Mouse (Mus musculus): Measurements from ENCODE around the gene 6430571L13Rik.
"Not testable (repeated sequence)": the region's sequence is repeated elsewhere in the genome, so short reads cannot be mapped to it uniquely, and the experiment has no call there.

The 6430571L13Rik gene

DNA sequence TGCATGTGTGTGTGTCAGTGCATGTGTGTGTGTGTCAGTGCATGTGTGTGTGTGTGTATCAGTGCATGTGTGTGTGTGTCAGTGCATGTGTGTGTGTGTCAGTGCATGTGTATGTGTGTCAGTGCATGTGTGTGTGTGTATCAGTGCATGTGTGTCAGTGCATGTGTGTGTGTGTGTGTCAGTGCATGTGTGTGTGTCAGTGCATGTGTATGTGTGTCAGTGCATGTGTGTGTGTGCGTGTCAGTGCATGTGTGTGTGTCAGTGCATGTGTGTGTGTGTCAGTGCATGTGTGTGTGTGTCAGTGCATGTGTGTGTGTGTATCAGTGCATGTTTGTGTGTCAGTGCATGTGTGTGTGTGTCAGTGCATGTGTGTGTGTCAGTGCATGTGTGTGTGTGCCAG is 33.7 kb upstream of the 6430571L13Rik start:
- not testable (repeated sequence) for DNase-seq (ENCODE audit: low read depth in 2 of 2, low spot score in 2 of 2)

DNA sequence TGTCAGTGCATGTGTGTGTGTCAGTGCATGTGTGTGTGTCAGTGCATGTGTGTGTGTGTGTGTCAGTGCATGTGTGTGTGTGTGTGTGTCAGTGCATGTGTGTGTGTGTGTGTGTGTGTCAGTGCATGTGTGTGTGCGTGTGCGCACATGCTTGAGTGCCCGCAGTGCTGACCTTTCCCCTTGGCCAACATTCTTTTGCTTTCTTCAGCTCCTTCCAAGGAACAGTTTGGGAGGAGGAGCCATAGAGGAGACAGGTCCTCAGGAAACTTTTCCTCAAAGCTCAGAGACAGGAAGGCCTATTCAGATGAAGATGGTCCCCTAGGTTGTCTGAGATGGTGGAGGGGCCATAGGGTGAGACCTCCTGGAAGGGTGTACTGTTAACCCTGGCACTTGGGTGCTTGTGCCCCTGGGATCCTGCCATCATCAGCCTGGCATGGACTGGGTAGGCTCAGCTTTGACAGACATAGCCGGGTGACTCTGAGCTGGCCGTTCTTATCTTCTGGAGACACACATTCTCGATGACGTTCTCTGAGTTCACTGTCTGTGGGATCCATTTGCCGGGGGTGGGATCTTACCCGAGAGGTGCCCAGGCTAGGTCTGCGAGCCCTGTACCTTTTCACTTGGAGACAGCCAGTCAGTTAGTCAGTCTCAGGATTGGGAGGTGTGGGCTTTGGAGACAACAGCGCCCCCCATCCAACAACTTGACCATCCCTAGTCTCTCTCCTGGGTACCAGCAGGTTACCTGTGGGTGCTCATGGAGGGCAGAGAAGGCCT is 33.1 kb upstream of the 6430571L13Rik start:
- DNase-seq (ENCODE audit: low read depth in 2 of 2, low spot score in 2 of 2) = no peak

DNA sequence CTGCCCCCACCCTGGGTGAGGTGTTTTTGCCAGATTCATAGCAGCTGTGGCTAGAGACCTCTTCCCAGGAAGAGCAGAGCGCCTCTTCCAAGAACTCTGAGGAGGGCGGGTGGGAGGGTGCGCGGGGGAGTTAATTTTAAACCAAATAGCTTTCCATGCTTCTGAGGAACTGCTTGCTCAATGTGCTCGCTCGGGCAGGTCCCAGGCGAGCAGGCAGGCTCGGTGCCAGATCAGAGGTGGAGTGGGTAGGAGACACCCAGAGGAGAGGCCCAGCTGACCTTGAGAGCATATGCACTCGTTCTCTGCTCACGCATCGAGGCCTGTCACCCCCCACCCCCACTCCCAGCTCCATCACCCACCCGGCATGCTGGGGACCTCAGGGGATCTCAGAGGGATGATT is 32.5 kb upstream of the 6430571L13Rik start:
- DNase-seq (ENCODE audit: low read depth in 2 of 2, low spot score in 2 of 2) = no peak

DNA sequence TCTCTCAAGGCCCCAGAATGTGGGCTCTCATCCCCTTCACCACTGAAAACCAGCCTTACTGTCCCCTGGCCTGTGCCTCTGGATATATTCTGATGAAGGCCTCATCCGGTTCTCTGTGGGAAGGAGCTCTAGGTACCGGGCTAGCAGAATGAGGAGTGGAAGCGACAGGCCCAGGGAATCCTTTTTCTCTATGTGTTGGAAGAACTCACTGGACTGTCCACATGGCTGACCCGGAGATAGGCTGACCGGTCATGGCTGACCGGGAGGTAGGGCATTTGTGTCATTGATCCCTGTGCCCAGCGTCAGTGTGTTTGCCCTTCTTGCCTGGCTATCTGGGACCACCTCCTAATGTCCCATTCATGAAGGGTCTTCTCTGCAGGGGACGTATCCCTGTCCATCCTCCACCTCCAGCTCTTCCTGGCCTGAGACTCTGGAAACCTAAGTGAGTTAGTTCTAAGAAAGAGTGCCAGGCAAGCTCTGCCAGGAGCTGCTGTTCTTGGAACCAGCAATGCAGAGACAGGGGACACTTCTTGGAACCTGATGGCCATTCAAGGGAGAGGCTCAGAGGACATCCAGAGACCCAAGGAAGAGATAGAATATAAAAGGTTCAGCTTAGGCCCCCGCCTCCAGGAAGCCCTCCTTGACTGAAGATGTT is 31.9 kb upstream of the 6430571L13Rik start:
- no peak for DNase-seq (ENCODE audit: low read depth in 2 of 2, low spot score in 2 of 2)

DNA sequence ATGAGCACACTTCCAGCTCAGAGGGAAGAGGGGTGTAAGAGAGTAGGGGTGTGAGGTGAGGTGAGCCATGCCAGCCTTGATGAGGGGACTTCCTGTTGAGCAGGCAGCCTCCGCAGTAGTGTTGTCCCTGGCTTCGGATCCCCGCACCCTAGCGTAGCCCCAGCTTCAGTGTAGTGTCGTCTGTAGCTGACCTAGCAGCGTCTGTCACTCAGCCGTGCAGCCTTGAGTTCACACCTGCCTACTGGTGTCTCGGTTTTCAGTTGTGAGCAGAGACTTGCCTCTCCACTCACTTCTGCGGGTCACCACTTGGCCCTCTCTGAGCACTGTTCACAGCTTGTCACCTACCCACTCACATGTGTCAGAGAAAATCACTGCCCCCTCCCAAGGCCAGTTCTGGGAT is 31.2 kb upstream of the 6430571L13Rik start:
- no peak for DNase-seq (ENCODE audit: low read depth in 2 of 2, low spot score in 2 of 2)

DNA sequence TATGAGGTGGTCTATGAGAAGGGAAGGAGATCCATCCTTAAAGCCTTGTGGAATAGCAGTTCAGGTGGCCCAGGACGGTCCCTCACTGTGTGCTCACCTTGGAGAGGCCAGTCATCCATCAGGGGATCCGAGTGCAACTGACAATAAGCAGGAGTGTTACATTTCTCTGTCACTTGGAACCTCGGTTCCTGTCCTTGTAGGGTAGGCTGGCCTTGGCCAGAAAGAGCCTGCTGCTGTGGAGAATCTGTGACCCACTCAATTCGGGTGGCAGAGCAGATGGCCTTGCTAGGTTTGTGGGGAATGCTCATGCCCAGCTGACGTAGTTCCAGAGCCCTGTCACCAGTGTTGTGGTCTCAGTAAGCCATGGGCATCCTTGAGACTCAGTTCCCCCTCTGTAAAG is 30.8 kb upstream of the 6430571L13Rik start:
- no peak for DNase-seq (ENCODE audit: low read depth in 2 of 2, low spot score in 2 of 2)

DNA sequence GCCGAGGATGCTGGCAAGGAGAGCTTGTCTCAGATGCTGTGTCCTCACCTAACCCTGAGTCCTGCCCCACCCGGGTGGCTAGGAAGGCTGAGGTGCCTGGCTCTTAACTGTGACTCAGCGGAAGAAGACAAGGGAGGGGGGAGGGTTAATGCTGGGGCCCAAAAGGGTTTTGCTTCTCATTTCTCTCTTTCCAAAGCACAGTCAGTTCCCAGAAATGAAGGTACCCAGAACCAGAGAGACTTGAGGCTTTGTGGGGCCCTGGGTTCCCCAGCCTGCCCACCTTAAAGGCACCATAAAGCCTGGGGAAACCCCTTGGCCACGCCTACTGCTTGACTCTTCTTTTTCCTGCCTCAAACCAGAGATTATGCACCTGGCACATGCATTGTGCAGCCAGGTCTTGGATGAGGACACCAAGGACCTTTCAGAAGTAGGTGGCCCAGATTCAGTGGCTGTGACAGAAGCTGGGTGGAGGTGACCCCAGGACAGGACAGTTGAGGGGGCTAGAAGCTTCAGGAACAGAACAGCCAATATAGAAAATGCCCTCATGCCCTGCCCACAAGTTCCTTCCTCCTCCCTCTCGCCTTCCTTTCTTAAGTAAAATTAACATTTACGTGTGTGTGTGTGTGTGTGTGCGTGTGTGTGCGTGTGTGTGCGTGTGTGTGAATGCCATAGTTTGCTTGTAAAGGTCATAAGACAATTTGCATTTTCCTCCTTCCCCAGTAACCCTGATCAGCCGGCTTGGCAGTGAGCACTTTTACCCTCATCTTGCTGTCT is 27.4 kb upstream of the 6430571L13Rik start:
- DNase-seq (ENCODE audit: low read depth in 2 of 2, low spot score in 2 of 2) = peak; percentile 67 to 68

DNA sequence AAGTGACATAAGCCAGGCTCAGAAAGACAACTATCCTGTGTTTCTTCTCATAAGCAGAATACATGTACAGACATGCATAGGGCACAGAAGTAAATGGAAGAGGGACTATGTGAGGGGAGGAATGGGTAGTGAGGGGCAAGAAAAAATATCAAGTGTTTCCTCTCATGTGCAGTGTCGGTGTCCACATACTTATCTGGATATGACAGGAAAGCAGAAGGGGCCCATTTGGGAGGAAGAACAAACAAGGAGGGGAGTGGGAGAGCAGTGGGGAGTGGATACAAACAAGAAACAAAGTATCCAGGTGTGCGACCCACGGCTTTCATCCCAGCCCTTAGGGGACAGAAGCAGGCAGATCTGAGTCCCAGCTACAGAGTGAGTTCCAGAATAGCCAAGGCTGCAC is 26.5 kb upstream of the 6430571L13Rik start:
- no peak for DNase-seq (ENCODE audit: low read depth in 2 of 2, low spot score in 2 of 2)

DNA sequence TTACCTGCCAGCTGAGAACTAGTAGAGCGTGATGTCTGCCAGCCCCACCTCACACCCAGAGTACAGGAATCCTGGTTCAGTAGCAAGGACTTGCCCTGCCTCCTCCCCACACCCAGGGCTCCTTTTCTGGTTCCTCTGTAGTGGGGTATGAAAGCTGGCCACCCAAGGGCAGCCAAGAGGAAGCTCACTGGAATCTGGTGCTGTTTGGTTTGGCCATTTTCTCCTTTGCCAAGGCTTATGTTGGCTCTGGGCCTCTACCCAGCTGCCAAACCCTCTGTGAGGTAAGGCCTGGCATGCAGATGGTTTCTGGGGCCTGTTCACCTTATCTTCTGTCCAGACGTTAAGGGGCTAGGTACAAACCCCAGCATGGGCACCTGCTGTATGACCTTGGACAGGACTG is 24.6 kb upstream of the 6430571L13Rik start:
- no peak for DNase-seq (ENCODE audit: low read depth in 2 of 2, low spot score in 2 of 2)

DNA sequence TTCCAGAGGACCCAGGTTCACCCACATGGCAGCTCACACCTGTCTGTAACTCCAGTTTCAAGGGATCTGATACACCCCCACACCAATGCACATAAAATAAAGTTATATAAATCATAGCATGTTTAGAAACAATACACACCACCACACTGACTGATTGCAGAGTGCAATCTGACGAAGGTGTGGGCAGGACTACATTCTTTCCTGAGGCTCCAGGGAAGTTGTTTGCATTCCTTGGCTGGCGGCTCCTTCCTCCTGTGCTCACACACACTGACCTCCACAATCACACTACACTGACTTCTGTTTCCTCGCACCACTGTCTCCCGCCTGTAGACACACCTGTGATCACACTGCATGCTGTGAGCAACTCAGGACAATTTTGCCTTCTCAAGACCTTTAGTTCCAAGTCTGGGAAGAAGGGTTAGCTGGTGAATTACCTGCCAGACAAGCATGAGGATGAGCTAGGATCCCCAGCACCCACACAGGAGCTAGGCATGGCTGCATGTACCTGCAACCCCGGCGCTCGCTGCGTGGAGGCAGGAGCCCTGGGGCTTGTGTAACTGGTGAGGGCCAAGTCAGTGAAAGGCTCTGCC is 17.8 kb upstream of the 6430571L13Rik start:
- no peak for DNase-seq (ENCODE audit: low read depth in 2 of 2, low spot score in 2 of 2)

DNA sequence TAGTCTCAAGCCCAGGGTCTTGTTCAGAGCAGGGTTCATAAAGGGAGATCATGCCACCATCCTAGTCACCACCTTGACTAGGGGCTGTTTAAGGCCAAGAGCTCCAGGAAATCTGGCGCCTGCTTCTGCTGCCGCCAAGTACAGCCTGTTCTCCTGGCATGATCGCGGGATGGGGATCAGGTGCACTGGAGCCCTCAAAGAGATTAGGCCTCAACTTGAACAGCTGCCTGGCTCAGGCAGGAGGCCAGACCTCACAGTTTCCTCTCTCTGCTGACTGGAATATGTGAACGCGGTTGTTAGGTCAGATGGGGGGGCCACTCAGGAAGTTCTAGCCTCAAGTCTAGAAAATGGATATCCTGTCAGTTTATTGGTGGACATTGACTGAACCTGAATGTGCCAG is 16.8 kb upstream of the 6430571L13Rik start:
- DNase-seq (ENCODE audit: low read depth in 2 of 2, low spot score in 2 of 2) = peak in 1 of 2 experiments; percentile 11

DNA sequence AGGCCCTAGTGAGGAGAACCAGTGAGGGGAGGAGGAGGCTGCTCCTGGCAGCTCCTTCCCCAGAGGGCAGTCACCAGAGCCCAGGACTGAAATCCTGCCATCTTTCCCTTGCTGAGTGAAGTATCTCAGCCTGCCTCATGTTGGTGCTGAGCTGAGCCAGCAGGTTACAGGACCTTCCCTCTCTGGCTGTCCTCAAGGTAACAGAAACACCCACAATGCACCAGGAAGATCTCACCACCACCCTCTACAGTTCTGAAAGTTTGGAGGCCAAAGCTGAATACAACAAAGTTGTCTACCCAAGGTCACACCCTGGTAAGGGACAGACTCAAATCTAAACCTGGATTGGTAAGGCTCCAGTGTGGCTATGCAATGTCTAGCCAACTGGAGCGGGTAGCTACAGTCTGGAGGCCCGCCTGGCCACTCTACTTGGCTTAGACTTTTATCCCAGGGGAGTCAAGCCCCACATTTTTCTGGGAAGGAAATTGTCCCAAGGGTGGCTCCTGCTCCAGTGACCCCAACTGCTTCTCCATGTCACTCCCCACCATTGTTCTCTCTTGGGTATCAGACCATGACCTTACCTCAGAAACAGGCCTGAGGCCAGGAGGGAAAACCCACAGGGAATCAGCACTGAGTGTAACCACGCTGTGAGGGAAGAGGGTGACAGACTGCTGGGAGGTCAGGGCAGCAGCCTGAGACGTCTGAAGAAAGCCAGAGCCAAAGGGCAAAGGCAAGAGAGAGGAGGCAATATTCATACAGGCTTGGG is 15.4 kb upstream of the 6430571L13Rik start:
- DNase-seq (ENCODE audit: low read depth in 2 of 2, low spot score in 2 of 2) = no peak

DNA sequence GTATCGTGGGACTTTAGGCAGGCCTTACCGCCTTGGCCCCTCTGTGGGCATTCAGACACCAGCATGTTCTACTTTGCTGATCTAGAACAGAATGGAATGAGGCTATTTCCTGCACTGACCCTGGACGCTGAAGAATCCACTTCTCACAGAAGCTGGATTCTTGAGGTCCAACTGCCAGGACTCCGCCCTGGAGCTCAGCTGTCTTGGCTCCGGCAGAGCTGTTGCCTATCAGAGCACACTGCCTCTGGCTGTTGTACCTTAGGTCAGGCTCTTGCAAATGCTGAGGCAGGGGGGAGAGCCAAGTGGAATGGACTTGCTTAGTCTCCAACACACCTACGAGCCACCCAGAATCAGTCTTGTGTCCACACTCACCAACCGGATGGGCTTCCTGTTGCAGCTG is 14.5 kb upstream of the 6430571L13Rik start:
- DNase-seq (ENCODE audit: low read depth in 2 of 2, low spot score in 2 of 2) = no peak

DNA sequence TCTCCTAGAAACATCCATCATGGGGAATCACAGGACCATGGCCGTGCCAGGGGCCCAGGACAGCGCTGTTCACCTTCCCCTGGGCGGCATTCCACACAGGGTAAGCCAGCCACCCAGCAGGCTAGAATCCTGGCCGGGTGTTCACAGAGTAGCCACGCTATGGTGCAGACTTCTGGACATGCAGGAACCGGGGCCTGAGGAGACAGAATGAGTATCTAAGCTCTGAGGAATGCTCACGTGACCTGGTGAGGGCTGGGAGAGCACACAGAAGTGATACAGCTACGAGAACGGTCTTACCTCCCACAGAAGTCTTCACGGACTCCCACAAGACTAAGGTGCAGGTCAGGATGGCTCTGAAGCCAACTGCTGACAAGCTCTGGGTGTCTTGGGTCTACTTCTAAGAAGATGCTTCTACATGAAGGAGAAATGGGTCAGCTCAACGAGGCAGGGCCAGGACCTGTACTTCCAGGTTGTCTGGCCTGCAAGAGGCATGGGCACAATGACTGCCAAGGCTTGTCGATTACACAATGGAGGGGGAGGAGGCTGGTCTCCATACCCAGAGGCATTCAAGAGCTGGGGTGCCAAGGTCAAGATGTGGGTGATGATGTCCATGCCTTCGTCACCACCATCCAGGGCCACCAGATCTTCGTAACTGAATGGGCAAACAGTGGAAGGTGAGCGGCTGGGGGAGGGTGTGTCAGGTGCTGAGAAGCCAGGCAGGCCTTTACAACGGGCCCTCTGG is 12.4 kb upstream of the 6430571L13Rik start:
- DNase-seq (ENCODE audit: low read depth in 2 of 2, low spot score in 2 of 2) = no peak

DNA sequence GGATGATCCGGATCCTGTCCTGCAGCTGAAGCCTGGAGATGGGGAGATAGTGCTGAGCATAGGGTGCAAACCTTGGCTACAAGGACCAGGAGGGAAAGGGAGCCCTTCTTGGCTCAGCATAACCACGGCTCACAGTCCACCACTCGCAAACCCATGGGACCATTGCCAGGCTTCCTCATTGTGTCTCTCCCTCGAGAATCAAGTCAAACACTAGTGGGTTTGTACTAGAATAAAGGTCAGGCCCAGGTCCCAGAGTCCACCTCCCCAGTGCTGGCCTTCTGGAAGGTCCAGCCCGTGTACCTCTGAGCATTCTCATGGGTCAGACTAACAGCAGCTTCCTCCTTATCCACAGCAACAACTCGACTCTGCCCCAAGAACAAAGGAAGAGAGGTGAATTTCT is 9.6 kb upstream of the 6430571L13Rik start:
- no peak for DNase-seq (ENCODE audit: low read depth in 2 of 2, low spot score in 2 of 2)

DNA sequence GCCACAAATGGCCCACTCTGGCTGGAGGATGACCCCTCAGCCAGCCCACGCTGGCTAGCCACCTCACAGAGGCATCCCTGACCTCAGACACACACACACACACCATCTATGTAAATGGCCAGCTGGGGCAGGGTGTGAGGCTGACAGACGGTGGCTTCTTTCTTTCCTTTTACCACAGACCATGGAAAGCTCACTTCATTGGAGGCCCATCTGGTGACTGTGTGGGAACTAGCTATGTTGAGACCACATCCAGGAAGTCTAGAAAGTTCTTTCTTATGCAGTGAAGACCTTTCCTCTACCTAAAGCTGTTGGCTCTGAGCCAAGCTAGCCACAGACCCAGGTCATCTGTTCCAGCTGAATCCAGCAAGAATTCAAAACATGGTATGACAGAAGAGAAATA is 6.7 kb upstream of the 6430571L13Rik start:
- DNase-seq (ENCODE audit: low read depth in 2 of 2, low spot score in 2 of 2) = peak in 1 of 2 experiments; percentile 6

DNA sequence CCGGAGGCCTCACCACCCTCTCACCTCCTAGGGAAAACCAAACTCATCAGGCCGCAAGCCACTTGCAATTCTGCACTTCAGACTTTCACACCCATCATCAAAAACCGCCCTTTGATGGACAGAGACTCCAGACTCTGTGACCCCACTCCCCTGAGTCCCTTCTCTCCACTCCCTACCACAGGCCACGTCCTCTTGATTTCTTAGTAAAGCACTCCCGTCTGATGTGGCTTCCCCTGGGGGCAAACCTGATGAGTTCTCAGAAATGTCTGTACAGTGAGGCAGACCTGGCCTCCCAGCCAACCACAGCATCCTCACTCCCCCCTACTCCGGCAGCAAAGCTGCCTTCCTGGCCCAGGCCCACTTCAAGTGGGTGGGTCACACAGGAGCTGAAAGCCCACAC is 6.0 kb upstream of the 6430571L13Rik start:
- peak; percentile 49 to 55 for DNase-seq (ENCODE audit: low read depth in 2 of 2, low spot score in 2 of 2)

DNA sequence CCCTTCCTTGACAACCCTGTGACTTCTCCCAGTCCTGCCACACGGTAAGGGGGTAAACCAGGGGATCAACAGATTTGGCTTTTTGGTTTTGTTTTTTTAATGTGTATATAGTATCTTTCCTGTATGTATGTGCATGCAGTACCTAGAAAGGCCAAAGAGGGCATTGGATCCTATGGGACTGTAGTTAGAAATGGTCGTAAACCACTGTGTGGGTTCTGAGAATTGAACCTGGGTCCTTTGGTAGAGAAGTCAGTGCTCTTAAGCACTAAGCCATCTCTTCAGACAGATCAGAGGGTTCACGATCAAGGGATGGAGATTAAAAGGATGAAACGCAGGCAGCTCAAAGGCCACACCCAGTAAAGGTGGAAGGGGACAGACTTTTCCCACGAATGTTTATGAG is 5.4 kb upstream of the 6430571L13Rik start:
- no peak for DNase-seq (ENCODE audit: low read depth in 2 of 2, low spot score in 2 of 2)

DNA sequence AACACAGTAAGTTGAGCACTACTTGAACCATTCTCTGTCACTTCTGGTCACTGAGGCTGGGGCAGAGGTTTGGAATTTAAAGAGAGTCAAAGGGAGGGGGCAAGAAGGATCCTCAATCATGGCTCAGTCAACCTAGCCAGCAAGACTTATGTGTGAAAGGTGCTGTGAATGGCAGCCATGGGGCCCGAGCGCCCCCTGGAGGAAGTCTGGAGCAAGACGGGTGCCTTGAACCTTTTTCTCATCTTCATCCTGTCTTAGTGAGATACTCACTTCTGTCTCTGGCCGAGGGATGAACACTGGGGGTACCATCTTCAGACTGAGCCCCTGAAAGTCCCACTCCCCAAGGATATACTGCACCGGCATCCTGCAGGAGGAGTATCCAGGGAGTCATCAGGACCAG is 4.5 kb upstream of the 6430571L13Rik start:
- peak; percentile 76 to 80 for DNase-seq (ENCODE audit: low read depth in 2 of 2, low spot score in 2 of 2)

DNA sequence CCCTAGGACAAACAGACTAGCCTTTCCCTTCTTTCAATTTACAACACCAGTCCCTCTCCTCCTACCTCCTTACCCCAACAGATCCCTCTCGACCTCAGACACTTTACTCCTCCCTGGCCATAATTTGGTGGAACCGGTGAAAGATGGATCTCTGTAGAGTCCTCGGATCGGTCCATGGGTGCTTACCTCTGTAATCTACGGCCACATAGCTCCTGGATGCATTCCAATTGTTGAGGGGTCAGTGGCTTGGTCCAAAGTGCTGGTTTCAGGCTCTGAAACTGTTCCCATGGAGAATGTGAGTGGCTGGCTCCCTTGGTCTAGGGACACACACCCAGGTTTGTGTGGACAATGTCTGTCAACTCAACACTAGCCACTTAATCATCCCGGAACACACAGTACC is 4.0 kb upstream of the 6430571L13Rik start:
- DNase-seq (ENCODE audit: low read depth in 2 of 2, low spot score in 2 of 2) = no peak

All from CD8-positive naive resting alpha-beta T cell, adult 2 months (primary cell).